Mouse (Mus musculus): ENCODE results near the gene Timp4.
A peak's percentile ranks its signal among the peaks of the same experiment; 100 is the strongest.

Gene Timp4

GRCm38 (mm10) chr6:115252099-115252873, at the start of gene Timp4:
Gene Timp4 (minus strand): TSS chr6:115252205.
- DNase-seq (ENCODE audit: low spot score in 2 of 2): no peak

DNA sequence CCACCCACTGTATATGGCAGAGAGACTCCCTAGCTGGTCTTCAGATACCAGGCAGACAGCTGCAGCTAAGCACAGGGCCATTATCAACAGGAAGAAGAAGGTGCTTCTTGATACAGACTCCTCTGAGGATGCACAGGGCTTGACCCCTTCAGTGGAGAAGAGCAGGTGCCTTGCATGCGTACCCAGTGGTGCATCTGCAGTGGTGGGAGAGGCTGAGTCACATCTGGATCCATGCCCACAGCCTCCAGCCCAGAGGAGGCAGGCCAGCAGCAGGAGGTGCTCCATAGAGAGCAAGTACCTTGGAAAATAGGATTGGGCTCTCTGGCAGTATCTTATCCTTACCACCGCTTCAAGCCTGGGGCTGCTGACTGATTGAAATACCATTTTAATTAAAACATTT, 41.9 kb upstream of the Timp4 start:
- DNase-seq (ENCODE audit: low spot score in 2 of 2): no peak

GRCm38 (mm10) chr6:115292621-115293020, 40.6 kb upstream of the Timp4 start:
- DNase-seq (ENCODE audit: low spot score in 2 of 2): peak in 1 of 2 experiments; percentile 76

GRCm38 (mm10) chr6:115291823-115292222, 39.8 kb upstream of the Timp4 start:
- peak; percentile 39 to 52 for DNase-seq (ENCODE audit: low spot score in 2 of 2)

GRCm38 (mm10) chr6:115291068-115291467, 39.1 kb upstream of the Timp4 start:
- DNase-seq (ENCODE audit: low spot score in 2 of 2): no peak

- DNase-seq (ENCODE audit: low spot score in 2 of 2): no peak
Measured at GRCm38 (mm10) chr6:115290561-115290960, 38.6 kb upstream of the Timp4 start.

DNA sequence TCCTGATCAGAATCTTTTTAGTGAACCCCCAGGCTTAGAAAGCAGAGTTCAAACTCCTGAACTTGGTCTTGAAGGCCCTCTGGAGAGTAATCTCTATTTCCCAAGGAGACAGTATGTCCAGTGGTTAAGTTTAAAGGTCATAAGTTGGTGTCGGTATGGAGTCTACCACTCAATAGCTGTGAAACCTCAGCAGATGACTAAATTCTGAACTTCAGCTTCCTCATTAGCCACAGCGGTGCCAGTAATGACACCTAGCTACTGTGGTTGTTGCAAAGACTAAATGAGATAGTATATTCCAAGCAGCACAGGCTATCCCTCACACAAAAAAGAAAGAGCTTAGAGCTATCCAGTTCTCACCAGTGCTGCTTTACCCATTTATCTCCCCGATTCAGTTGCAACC, 36.2 kb upstream of the Timp4 start:
- DNase-seq (ENCODE audit: low spot score in 2 of 2): no peak

- peak; percentile 49 to 71 for DNase-seq (ENCODE audit: low spot score in 2 of 2)
Measured at GRCm38 (mm10) chr6:115286441-115286840, 34.4 kb upstream of the Timp4 start.

DNA sequence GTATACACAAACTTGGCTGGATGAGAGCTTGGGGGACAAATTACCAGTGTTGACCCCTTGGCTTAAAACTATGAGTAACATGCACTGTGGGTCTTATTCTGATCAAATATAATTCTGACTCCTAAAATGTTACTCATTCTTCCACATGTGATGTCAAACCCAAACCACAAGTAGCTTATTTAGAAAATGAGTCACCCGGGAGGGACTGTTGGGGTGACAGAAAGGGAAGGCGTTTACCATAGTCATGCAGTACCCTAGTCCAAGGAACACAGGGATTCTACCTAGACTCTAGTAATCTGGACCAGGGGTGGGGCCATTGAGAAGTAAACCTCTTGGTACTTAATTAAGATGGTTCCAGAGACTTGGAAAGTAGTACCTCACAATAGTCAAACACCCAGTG, 32.1 kb upstream of the Timp4 start:
- DNase-seq (ENCODE audit: low spot score in 2 of 2): no peak

DNA sequence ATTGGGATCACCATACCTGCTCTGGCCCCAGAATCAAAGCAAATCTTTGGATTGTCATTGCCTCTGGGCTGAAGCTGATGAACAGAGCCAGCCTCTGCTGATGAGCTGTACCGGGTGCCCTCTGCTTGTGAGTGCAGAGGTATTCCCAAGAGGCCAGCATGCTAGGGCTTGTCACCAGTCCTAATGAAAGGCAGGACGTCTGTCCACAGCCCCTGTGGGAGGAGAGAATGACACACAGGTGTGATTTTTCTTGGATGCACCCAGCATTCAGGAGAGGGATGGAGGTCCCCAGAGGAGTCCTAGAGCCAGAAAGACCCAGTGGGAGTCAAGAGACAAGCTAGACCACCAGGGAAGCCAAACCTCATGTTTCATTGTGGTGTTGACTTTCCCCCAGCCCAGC, 27.6 kb upstream of the Timp4 start:
- no peak for DNase-seq (ENCODE audit: low spot score in 2 of 2)

- DNase-seq (ENCODE audit: low spot score in 2 of 2): no peak
Measured at GRCm38 (mm10) chr6:115278086-115278485, 26.1 kb upstream of the Timp4 start.

DNA sequence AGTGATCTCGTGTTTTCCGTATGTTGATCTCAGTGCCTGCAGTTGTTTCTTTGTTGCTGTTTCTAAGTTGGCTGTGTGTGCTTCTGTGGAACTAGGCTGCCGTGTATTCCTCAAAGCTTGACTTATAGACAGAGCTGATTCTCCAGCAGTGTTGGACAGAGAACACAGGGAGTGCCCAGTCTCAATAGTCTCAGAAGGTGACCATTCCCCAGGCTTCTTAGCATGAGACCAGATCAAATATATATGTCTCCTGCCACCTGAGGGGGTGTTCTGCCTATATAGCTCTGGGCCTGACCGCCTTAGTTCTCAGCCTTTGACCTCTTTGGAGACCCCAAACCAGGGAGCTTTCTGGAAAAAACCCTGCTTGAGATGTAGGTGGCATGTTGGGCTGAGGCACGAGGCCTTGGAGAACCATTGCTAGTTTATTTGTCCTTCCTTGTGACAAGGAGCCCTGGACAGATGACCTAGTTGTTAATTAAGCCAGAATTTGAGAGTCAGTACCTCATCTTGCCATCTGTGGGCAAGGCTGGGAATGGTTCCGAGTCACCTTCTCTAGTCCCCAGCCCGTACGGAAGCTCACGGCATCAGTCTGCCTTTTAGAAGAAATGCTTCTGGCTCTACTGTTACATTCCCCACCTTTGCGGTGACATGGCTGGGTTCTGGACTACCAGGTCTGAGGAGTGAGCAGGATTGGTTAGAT, 23.3 kb upstream of the Timp4 start:
- DNase-seq (ENCODE audit: low spot score in 2 of 2): no peak

- no peak for DNase-seq (ENCODE audit: low spot score in 2 of 2)
Measured at GRCm38 (mm10) chr6:115274705-115275104, 22.7 kb upstream of the Timp4 start.

GRCm38 (mm10) chr6:115273346-115273745, 21.3 kb upstream of the Timp4 start:
- DNase-seq (ENCODE audit: low spot score in 2 of 2): no peak

GRCm38 (mm10) chr6:115271866-115272271, 19.9 kb upstream of the Timp4 start:
- DNase-seq (ENCODE audit: low spot score in 2 of 2): no peak

- no peak for DNase-seq (ENCODE audit: low spot score in 2 of 2)
Measured at GRCm38 (mm10) chr6:115271326-115271725, 19.3 kb upstream of the Timp4 start.

GRCm38 (mm10) chr6:115270085-115270484, 18.1 kb upstream of the Timp4 start:
- DNase-seq (ENCODE audit: low spot score in 2 of 2): no peak

DNA sequence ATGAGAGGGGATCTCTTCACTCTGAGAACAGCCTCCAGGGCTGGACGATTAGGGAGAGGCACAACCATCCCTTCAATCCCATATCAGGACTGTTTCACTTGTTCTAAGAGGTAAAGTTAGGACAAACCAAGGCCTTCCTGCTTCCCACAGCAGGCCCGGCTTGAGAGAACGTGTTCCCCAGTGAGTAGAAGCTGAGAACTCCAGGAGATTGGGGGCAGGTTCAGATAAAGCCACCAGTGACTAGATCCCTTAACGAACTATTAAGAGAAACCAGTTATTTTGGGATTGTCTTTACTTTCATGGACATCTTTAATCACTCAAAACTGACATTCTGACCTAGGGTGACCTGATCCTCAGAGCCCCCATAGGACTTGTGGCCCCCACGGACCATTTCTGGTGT, 17.6 kb upstream of the Timp4 start:
- no peak for DNase-seq (ENCODE audit: low spot score in 2 of 2)

GRCm38 (mm10) chr6:115268551-115269385, 16.8 kb upstream of the Timp4 start:
- DNase-seq (ENCODE audit: low spot score in 2 of 2): no peak

DNA sequence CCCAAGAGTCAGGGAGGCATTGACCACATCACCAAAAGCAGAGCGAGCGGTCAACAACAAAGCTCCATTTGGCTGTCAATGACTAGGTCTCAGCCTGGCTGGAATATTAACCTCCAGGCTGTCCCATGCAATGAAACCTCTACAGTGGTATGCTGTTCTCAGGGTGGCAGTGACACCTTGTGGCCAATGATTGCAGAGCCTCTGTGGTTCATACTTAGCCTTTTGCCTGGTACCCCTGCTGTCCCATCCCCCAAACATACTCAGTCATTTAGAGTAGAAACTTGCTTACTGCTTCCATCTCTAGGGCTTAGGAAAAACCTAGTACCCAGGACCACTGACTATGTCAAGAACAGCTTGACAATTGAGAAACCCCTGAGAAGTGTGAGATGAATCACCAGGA, 15.9 kb upstream of the Timp4 start:
- peak in 1 of 2 experiments; percentile 49 for DNase-seq (ENCODE audit: low spot score in 2 of 2)

- no peak for DNase-seq (ENCODE audit: low spot score in 2 of 2)
Measured at GRCm38 (mm10) chr6:115266791-115267190, 14.8 kb upstream of the Timp4 start.

GRCm38 (mm10) chr6:115260507-115260906, 8.5 kb upstream of the Timp4 start:
- DNase-seq (ENCODE audit: low spot score in 2 of 2): no peak

Data from right cerebral cortex, postnatal 36 days (tissue).